Mouse (Mus musculus) cerebellum, adult 9-11 months (tissue): ENCODE results near the gene Rpusd3.

Source experiments
- DNase-seq: peaks from one replicate; pipeline ENCODE4 v3.0.0; 2022

The Rpusd3 gene

GRCm38 (mm10) chr6:113419199-113419587, at the start of gene Rpusd3:
Rpusd3 (minus strand) TSS chr6:113419340.
- DNase-seq, result peak; percentile 97

GRCm38 (mm10) chr6:113468512-113468911, 49.4 kb upstream of the Rpusd3 start:
- DNase-seq, result no peak

GRCm38 (mm10) chr6:113465602-113466001, 46.5 kb upstream of the Rpusd3 start:
- DNase-seq, result no peak

- no peak for DNase-seq
Measured at GRCm38 (mm10) chr6:113464040-113464439, 44.9 kb upstream of the Rpusd3 start.

GRCm38 (mm10) chr6:113458635-113459034, 39.5 kb upstream of the Rpusd3 start:
- DNase-seq, result peak; percentile 60

- DNase-seq, result no peak
Measured at GRCm38 (mm10) chr6:113457952-113458534, 38.9 kb upstream of the Rpusd3 start, which contains the start of gene Il17re. Il17re (plus strand) TSS chr6:113458484.

DNA sequence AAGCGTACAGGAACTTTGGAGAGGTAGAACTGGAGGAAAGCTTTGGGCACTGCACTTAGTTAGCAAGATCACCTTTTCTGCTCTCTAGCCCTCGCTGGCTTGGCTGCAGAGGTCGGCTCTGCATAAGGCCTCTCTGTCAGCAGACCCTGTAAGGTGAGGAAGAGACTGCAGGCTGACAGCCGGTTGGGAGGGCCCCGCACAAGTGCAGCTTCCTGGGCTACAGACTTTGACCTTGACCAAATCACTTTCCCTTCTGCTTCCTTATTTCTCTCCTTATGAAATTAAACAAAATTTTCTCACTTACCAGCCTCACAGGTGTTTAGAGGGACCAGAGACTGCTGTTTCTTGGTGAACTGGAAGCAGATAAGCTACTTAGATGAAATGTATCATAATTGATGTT, 35.9 kb upstream of the Rpusd3 start:
- no peak for DNase-seq

DNA sequence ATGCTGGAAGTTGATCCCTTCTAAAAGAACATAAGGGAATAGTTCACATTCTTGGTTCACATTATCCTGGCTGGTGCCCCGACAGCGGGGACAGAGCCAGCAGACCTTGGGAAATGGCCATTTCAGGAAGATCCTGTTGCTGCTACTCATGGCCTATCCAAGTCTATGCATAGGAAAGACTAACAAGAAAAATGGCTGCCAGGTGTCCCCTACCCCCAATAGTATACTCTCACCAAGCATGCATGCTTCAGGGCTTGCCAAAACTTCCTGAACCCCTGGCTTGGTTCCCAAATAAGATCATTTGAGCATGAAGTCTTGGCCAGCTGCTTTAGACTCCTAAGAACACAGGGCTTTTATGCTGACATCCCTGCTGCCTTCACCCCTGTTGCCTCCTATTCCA, 32.7 kb upstream of the Rpusd3 start:
- DNase-seq, result no peak

- DNase-seq, result peak; percentile 56
Measured at GRCm38 (mm10) chr6:113447639-113448038, 28.5 kb upstream of the Rpusd3 start.

DNA sequence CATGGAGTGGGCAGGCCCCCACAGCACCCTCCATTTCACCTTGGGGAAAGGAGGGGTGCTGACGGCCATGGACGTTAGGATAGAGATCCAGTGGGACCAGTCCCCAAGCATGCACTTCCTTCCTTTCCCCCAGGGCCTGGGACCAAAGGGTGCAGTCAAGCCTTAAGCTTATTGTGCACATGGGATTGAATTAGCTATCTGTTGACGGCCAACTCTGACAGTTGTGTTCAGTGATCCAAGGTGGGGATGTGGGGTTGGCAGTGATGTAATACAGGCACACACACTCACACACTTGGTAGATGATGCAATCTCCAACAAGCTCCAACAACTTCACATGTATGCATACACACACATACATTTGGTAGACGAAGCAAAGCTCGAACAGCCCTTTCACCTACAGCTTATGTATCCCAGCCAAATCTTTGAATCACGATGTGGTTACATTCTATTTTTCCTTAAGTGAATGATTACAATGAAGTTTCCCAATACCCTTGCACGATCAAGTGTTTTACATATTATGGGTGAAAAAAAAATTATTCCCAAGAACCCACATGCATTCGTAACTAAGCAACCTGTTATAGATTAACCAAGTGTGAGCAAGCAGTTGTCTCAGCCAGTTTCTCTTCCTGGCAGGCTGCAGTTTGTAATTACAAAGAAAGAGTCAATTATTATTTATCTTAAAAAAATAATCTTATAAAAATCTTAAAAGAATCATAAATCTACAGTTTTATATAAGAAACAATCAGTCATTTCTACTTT, 25.2 kb upstream of the Rpusd3 start:
- no peak for DNase-seq

DNA sequence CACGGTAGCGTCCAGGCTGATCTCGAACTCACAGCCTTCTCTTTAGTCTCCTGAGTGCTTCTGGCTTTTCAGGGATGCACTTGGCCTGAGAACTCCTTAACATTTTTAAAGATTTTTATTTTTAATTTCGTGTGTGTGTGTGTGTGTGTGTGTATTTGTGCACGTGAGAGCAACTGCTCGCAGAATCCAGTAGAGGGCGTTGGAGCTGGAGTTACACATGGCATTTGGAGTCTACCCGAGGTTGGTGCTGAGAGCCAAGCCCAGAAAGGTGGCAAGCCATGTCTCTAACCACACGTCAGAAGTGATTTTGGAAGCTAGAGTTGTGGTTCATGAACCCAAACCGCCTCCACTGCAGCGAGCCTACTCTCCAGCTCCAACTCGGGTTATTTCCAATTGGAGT, 24.0 kb upstream of the Rpusd3 start:
- DNase-seq, result no peak

- peak; percentile 91 for DNase-seq
Measured at GRCm38 (mm10) chr6:113442442-113443090, 23.4 kb upstream of the Rpusd3 start, which contains the start of gene Jagn1. Jagn1 (plus strand) TSS chr6:113442569.

- no peak for DNase-seq
Measured at GRCm38 (mm10) chr6:113442087-113442441, 22.9 kb upstream of the Rpusd3 start.

- DNase-seq, result peak; percentile 77
Measured at GRCm38 (mm10) chr6:113441147-113441680, 22.1 kb upstream of the Rpusd3 start.

GRCm38 (mm10) chr6:113440686-113441085, 21.5 kb upstream of the Rpusd3 start:
- DNase-seq, result no peak

DNA sequence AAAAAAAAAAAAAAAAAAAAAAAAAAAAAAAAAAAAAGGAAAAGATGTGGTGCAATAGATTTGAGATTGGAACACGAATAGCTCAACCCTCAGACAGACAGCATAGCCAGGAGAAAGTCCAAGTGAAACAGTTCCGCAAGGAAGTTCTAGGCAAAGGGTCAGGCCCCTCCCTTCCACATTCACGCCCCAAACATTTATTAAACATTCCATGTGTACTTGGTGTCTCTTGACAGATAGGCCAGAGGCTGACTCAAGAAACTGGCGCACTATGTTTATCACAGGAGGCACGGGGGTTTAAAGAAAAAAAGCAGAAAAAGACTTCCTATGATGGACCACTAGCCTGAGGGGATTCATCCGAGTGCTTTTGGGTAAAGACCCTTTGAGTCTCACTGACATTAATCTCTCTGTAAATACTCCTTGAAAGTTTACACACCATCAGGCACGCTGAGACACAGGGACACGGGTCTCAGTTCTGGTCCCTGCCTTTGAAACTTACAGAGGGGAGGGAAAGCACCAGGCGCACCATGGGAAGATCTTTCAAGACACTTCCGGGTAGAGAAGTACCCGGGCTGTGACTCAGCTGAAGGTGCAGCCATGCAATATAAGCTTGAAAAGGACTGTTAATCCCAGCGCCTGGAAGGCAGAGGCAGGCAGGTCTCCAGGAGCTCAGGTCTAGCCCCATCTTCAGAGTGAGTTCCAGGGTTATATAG, 19.7 kb upstream of the Rpusd3 start:
- DNase-seq, result no peak

DNA sequence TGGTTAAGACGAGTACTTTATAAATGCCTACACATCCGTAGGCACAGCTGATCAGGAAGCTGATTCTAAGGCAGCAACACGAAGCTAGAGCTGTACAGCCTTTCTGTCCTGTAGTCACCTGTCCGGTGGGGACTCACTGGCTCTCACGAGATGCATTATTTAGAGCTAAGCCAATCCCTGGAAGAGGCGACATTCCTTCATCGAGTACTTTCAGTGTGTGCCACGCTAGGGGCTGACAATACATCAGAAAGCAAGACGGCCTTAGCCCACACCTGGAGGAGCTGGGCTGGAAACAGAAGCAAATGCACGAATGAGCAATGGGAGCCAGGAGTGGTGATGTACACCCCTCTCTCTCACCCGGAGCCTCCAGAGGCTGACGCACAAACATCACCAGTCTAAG, 18.0 kb upstream of the Rpusd3 start:
- no peak for DNase-seq

DNA sequence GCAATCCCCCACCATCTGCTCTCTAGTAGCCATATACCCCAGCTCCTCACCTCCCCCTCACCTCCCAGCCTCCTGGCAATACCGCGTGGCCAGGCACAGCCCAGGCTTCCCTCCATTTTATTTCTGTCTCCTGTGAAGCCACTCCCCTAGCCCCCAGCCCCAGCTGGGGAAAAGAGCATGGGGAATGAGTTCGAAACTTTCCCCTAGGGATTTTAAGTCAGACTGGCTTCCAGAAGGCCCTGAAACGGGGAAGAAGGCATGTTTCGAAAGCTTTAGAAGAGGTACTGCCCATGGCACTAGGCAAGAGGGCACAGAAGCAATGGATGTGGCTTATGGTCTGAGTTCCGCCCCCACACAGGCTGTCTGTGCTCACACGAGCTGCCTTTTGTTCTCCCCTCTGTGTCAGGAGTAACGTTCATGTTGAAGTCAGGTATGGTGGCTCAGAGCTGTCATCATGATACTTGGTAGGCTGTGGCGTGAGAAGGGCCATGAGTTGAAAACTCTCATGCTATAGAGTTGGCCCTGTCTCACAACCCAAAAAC, 16.6 kb upstream of the Rpusd3 start, which contains the start of gene Cidec:
Gene Cidec, minus strand, starts transcription at position 97 of the 542 bp plus-strand sequence.
- DNase-seq, result no peak

DNA sequence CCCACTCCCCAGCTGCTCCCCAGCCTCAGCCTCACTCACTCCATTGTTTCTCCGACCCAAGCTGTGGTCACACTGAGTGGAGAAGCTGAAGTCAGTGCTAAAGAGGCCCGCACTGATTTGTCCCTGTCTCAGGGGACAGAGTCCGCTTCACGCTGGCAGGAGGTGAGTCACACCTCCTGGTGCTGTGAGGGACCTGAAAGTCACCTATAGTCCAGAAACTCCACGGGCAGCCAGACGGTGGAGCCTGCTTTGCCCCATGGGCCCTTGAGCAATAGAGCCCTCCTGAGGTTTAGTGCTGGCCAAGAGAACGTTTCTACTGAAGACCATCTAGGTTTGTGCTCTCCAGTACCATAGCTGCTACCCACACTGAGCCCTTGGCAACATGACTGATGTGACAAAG, 15.6 kb upstream of the Rpusd3 start:
- DNase-seq, result no peak

GRCm38 (mm10) chr6:113433661-113434060, 14.5 kb upstream of the Rpusd3 start:
- DNase-seq, result no peak

GRCm38 (mm10) chr6:113431801-113432200, 12.7 kb upstream of the Rpusd3 start:
- no peak for DNase-seq

DNA sequence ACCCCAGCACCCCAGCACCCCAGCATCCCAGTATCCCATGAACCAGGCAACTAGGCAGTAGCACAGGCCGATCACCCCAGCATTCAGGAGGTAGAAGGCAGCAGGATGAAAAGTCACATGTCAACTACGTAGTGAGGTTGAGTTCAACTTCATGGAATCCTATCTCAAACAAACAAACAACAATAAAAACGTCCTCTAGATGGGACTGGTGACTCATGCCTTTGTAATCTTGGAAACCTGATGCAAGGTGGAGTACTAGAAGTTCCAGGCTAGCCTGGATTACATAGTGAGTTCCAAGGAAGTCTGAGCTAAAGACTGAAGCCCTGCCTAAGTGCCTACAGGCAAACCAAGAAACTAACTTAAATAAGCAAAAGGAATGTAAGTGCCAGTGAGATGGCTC, 11.7 kb upstream of the Rpusd3 start:
- DNase-seq, result no peak

DNA sequence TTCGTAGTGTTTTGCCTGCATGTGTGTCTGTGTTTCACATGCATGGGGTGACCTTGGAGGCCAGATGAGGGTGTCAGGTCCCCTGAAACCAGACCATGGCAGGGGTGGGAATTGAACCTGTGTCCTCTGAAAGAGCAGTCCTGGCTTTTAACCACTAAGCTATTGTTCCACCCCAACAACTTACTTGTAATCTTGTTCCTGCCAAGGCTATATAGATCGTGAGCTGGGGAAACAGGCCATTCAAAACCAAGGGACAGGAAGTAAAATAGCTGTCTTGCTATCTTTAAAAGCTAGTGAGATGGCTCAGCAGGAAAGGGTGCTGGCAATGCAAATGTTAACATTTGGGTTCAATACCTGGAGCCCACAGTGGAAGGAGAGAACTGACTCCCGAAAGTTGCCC, 10.8 kb upstream of the Rpusd3 start:
- DNase-seq, result no peak
